Mouse (Mus musculus): ENCODE results near the gene Gjc1. TPM values are rescaled to one million over a fixed set of nuclear protein-coding genes. Genes with fewer than 3 reads are reported as not detected.

Gene Gjc1
- total and polyA plus RNA-seq, 3 experiments: 12.9 to 23.4 (median 19.4) TPM

GRCm38 (mm10) chr11:102851883-102852282 is 32.4 kb upstream of the Gjc1 start:
- no peaks in the 10 kb centered on the region for H3K4me1 ChIP-seq (ENCODE audit: control insufficient read depth, insufficient read depth, low read length)
- TF ChIP-seq EP300 (IDR thresholded peaks at IDR 0.05; ENCODE audit: insufficient read depth, low read depth, low read length) (peak; percentile 76; the same call in 1 of the 2 replicates), CTCF (IDR thresholded peaks at IDR 0.05) (peak; percentile 83), POLR2A (IDR thresholded peaks at IDR 0.05; ENCODE audit: insufficient read depth, low read depth, low read length) (no peak)
- no peaks in the 10 kb centered on the region for H3K36me3 ChIP-seq (ENCODE audit: control insufficient read depth, insufficient read depth, low read length)
- no peak overlapping the region for H3K27ac ChIP-seq
- H3K9ac ChIP-seq (ENCODE audit: low read depth, low read length): no peak overlapping the region
- no peaks in the 10 kb centered on the region for H3K79me2 ChIP-seq (replicated peaks; ENCODE audit: control insufficient read depth, insufficient read depth, low read length)
- no peaks in the 10 kb centered on the region for H3K27me3 ChIP-seq (ENCODE audit: control insufficient read depth, insufficient read depth, low read length)
- no peak overlapping the region for H3K4me3 ChIP-seq
- intact Hi-C loops (cut with DNase I): loop anchor here (1.0 kb wide), 1 partner anchor 78 kb away; no protein-coding TSS in a partner anchor
- peak; percentile 57 to 81 for DNase-seq
- WGBS: 62% methylated on average over 5 of the region's 5 CpGs

- no peak for DNase-seq
- Histone ChIP-seq H3K79me2 (replicated peaks; ENCODE audit: control insufficient read depth, insufficient read depth, low read length) (no peaks in the 10 kb centered on the region), H3K4me1 (ENCODE audit: control insufficient read depth, insufficient read depth, low read length) (no peaks in the 10 kb centered on the region), H3K36me3 (ENCODE audit: control insufficient read depth, insufficient read depth, low read length) (no peaks in the 10 kb centered on the region), H3K4me3 (no peak overlapping the region), H3K9ac (ENCODE audit: low read depth, low read length) (no peak overlapping the region), H3K27me3 (ENCODE audit: control insufficient read depth, insufficient read depth, low read length) (no peaks in the 10 kb centered on the region), H3K27ac (no peak overlapping the region)
- WGBS: 85% methylated on average over 10 of the region's 10 CpGs
- TF ChIP-seq EP300 (IDR thresholded peaks at IDR 0.05; ENCODE audit: insufficient read depth, low read depth, low read length) (no peak), POLR2A (IDR thresholded peaks at IDR 0.05; ENCODE audit: insufficient read depth, low read depth, low read length) (no peak), CTCF (IDR thresholded peaks at IDR 0.05) (no peak)
- intact Hi-C loops (cut with DNase I): no loop called here
These were observed 26.4 kb upstream of the Gjc1 start for GRCm38 (mm10) chr11:102845926-102846325.

DNA sequence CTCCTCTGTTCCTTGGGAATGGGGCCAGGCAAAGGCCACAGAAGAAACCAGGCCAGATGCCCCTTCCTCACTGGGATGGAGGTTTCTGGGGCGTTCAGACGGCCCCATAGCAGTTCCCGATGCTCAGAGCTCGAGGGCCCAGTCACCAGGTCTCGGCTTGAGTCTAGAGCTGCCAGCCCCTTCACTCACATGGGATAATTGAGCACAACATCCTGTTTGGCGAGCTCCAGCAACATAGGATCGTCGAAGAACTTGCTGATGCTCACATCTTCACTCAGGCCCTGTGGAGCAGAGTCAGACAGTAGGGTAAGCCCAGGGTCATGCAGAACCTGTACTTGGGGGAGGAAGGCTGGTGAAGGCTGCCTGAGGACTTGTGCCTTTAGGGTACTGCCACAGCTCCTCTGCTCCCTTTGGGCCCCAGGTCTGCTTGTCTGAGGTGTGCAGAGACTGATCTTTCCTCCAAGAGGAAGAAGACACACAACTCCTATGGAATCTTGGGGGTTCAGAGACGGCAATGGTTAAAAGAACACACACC is 19.2 kb upstream of the Gjc1 start:
- intact Hi-C loops (cut with DNase I): no loop called here
- peak overlapping the region; percentile 56 for H3K27ac ChIP-seq
- no peaks in the 10 kb centered on the region for H3K36me3 ChIP-seq (ENCODE audit: control insufficient read depth, insufficient read depth, low read length)
- TF ChIP-seq POLR2A (IDR thresholded peaks at IDR 0.05; ENCODE audit: insufficient read depth, low read depth, low read length) (no peak), CTCF (IDR thresholded peaks at IDR 0.05) (no peak), EP300 (IDR thresholded peaks at IDR 0.05; ENCODE audit: insufficient read depth, low read depth, low read length) (no peak)
- WGBS: 72% methylated on average over 9 of the region's 9 CpGs
- no peak for DNase-seq
- H3K27me3 ChIP-seq (ENCODE audit: control insufficient read depth, insufficient read depth, low read length): no peaks in the 10 kb centered on the region
- H3K9ac ChIP-seq (ENCODE audit: low read depth, low read length): peak overlapping the region; percentile 16; the same call in 1 of the 2 replicates
- H3K79me2 ChIP-seq (replicated peaks; ENCODE audit: control insufficient read depth, insufficient read depth, low read length): no peaks in the 10 kb centered on the region
- no peak overlapping the region for H3K4me3 ChIP-seq
- no peaks in the 10 kb centered on the region for H3K4me1 ChIP-seq (ENCODE audit: control insufficient read depth, insufficient read depth, low read length)

GRCm38 (mm10) chr11:102838126-102838525 is 18.6 kb upstream of the Gjc1 start:
- no peak overlapping the region for H3K4me3 ChIP-seq
- H3K79me2 ChIP-seq (replicated peaks; ENCODE audit: control insufficient read depth, insufficient read depth, low read length): no peaks in the 10 kb centered on the region
- no peaks in the 10 kb centered on the region for H3K27me3 ChIP-seq (ENCODE audit: control insufficient read depth, insufficient read depth, low read length)
- no peaks in the 10 kb centered on the region for H3K4me1 ChIP-seq (ENCODE audit: control insufficient read depth, insufficient read depth, low read length)
- intact Hi-C loops (cut with DNase I): no loop called here
- DNase-seq: peak; percentile 34 to 57
- no peaks in the 10 kb centered on the region for H3K36me3 ChIP-seq (ENCODE audit: control insufficient read depth, insufficient read depth, low read length)
- 77% methylated on average over 2 of the region's 2 CpGs for WGBS
- no peak overlapping the region for H3K9ac ChIP-seq (ENCODE audit: low read depth, low read length)
- H3K27ac ChIP-seq: peak overlapping the region; percentile 64
- TF ChIP-seq POLR2A (IDR thresholded peaks at IDR 0.05; ENCODE audit: insufficient read depth, low read depth, low read length) (0 out of 2 replicates have a peak, but pooled peaks have one; percentile 12), EP300 (IDR thresholded peaks at IDR 0.05; ENCODE audit: insufficient read depth, low read depth, low read length) (0 out of 2 replicates have a peak, but pooled peaks have one; percentile 44), CTCF (IDR thresholded peaks at IDR 0.05) (peak; percentile 22)

GRCm38 (mm10) chr11:102837385-102837784 is 17.9 kb upstream of the Gjc1 start:
- H3K27me3 ChIP-seq (ENCODE audit: control insufficient read depth, insufficient read depth, low read length): no peaks in the 10 kb centered on the region
- H3K27ac ChIP-seq: peak overlapping the region; percentile 64
- intact Hi-C loops (cut with DNase I): no loop called here
- WGBS: 88% methylated on average over 1 of the region's 1 CpGs
- peak overlapping the region; percentile 7; the same call in 1 of the 2 replicates for H3K9ac ChIP-seq (ENCODE audit: low read depth, low read length)
- no peaks in the 10 kb centered on the region for H3K36me3 ChIP-seq (ENCODE audit: control insufficient read depth, insufficient read depth, low read length)
- DNase-seq: no peak
- no peaks in the 10 kb centered on the region for H3K4me1 ChIP-seq (ENCODE audit: control insufficient read depth, insufficient read depth, low read length)
- H3K79me2 ChIP-seq (replicated peaks; ENCODE audit: control insufficient read depth, insufficient read depth, low read length): no peaks in the 10 kb centered on the region
- TF ChIP-seq EP300 (IDR thresholded peaks at IDR 0.05; ENCODE audit: insufficient read depth, low read depth, low read length): no peak
- TF ChIP-seq POLR2A (IDR thresholded peaks at IDR 0.05; ENCODE audit: insufficient read depth, low read depth, low read length): no peak
- TF ChIP-seq CTCF (IDR thresholded peaks at IDR 0.05): no peak
- no peak overlapping the region for H3K4me3 ChIP-seq

DNA sequence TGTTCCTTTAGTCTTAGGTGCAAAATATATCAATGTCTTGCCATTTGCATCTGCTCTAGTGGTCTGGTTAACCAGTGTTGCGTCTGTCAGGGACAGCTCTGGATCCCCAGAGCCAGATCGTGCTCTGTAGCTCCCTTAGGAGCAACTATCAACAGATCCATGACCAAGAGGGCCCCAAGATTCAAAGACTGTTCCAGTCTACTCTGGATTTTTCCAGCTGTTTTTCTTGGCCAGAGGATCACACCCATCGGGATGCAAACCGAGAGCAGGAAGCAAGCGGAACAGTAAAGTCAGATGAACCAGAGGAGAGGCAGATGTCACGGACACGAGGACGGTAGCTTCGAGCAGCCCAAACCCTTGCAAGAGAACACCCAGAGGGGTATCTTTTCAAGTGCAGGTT is 16.6 kb upstream of the Gjc1 start:
- peak overlapping the region; percentile 64 for H3K27ac ChIP-seq
- TF ChIP-seq CTCF (IDR thresholded peaks at IDR 0.05): no peak
- TF ChIP-seq POLR2A (IDR thresholded peaks at IDR 0.05; ENCODE audit: insufficient read depth, low read depth, low read length): peak; percentile 62
- TF ChIP-seq EP300 (IDR thresholded peaks at IDR 0.05; ENCODE audit: insufficient read depth, low read depth, low read length): 0 out of 2 replicates have a peak, but pooled peaks have one; percentile 4
- no peaks in the 10 kb centered on the region for H3K27me3 ChIP-seq (ENCODE audit: control insufficient read depth, insufficient read depth, low read length)
- H3K4me3 ChIP-seq: peak overlapping the region; percentile 10; the same call in 1 of the 2 replicates
- peak; percentile 27 for DNase-seq
- 62% methylated on average over 9 of the region's 9 CpGs for WGBS
- no peaks in the 10 kb centered on the region for H3K4me1 ChIP-seq (ENCODE audit: control insufficient read depth, insufficient read depth, low read length)
- no peaks in the 10 kb centered on the region for H3K36me3 ChIP-seq (ENCODE audit: control insufficient read depth, insufficient read depth, low read length)
- H3K79me2 ChIP-seq (replicated peaks; ENCODE audit: control insufficient read depth, insufficient read depth, low read length): no peaks in the 10 kb centered on the region
- intact Hi-C loops (cut with DNase I): no loop called here
- no peak overlapping the region for H3K9ac ChIP-seq (ENCODE audit: low read depth, low read length)
